Mouse (Mus musculus) bone marrow, adult 2 months (tissue): ENCODE measurements around the gene Cog6.

ENCODE experiments used
- CTCF ChIP-seq: fragments of 200-500 bp; IDR thresholded peaks from 2 replicates; pipeline ENCODE4 v1.5.1; 2011; ENCODE audit warnings: low read length, control low read depth; ENCODE audit not compliant: control insufficient read depth, insufficient read depth
- POLR2A ChIP-seq: fragments of 200-500 bp; IDR thresholded peaks from 2 replicates; pipeline ENCODE4 v1.6.1; 2011; ENCODE audit warnings: low read depth, mild to moderate bottlenecking, control low read depth, low read length, borderline replicate concordance; ENCODE audit not compliant: control insufficient read depth

DNA sequence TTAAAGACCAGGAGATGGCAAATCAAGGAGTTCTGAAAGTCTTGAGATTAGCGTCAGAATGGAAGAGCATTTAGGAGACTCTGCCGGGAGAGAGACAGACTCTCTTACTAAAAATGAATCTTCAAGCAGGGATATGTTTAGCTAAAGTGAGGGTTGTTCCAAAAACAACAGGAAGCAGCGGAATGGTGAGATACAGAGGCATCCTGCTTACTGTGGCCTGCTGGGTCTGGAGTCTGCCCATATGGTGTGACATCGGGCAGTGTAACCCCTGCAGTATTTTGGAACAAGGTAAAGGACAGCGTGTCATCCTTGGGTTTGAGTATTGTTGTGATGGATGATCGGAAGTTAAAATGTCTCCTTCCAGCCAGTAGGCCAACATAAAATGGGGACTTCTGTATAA is 29.3 kb upstream of the Cog6 start:
- TF ChIP-seq CTCF (no peak), POLR2A (no peak)
